Mouse (Mus musculus) heart, embryonic 16.5 days (tissue): ENCODE results near the gene Arid4a. TPM values are rescaled to one million over a fixed set of nuclear protein-coding genes. Genes with fewer than 3 reads are reported as not detected.

ENCODE experiments used
- ATAC-seq: fragments of 200-750 bp; cut with Nextera tagmentation; replicated peaks from 2 replicates; pipeline ENCODE4 v1.8.0; 2017; ENCODE audit warnings: moderate number of reproducible peaks; ENCODE audit not compliant: insufficient read depth, low FRiP score; ENCODE audit errors: extremely low read depth
- H3K27ac ChIP-seq: fragments of 300-500 bp; sonication (generic); 2 replicates; pipeline ENCODE4 v1.5.1; 2014; ENCODE audit warnings: mild to moderate bottlenecking, low read length, control low read depth, moderate library complexity
- H3K27me3 ChIP-seq: fragments of 300-500 bp; sonication (generic); 2 replicates; pipeline ENCODE4 v1.6.1; 2014; ENCODE audit warnings: low read length, mixed read lengths; ENCODE audit not compliant: control insufficient read depth, insufficient read depth
- H3K36me3 ChIP-seq: fragments of 300-500 bp; sonication (generic); 2 replicates; pipeline ENCODE4 v1.6.1; 2014; ENCODE audit not compliant: control insufficient read depth, insufficient read depth
- H3K4me1 ChIP-seq: fragments of 300-500 bp; sonication (generic); 2 replicates; pipeline ENCODE4 v1.6.1; 2014; ENCODE audit warnings: low read length, mixed read lengths; ENCODE audit not compliant: control insufficient read depth, insufficient read depth
- H3K4me2 ChIP-seq: fragments of 300-500 bp; sonication (generic); 2 replicates; pipeline ENCODE4 v1.6.1; 2014; ENCODE audit warnings: low read depth, mild to moderate bottlenecking, control low read depth, low read length
- H3K4me3 ChIP-seq: fragments of 300-500 bp; sonication (generic); 2 replicates; pipeline ENCODE4 v1.5.1; 2014; ENCODE audit warnings: mild to moderate bottlenecking, control low read depth, low read length
- H3K9ac ChIP-seq: fragments of 300-500 bp; sonication (generic); 2 replicates; pipeline ENCODE4 v1.6.1; 2014; ENCODE audit warnings: low read length, control low read depth
- H3K9me3 ChIP-seq: fragments of 300-500 bp; sonication (generic); replicated peaks from 2 replicates; pipeline ENCODE4 v1.6.1; 2016; ENCODE audit warnings: low read length; ENCODE audit not compliant: control insufficient read depth
- WGBS: fragments of 180-500 bp; shearing (Covaris S2); extraction: QIAGEN DNeasy Blood & Tissue Kit; methylation state at CpG from one replicate; pipeline ENCODE4 v1.1.7; 2014; 5-methylcytosine and 5-hydroxymethylcytosine counted together
- polyA plus RNA-seq: library from polyadenylated mRNA; unstranded; fragments of >200 nt; fragmentation: Nextera tagmentation; extraction: Ambion mirVana; gene quantifications from 2 replicates; pipeline ENCODE4 v1.2.1, GENCODE M21; 2015

Gene Arid4a
- polyA plus RNA-seq, 1 experiment from 2014 or later, result 29.3 TPM

DNA sequence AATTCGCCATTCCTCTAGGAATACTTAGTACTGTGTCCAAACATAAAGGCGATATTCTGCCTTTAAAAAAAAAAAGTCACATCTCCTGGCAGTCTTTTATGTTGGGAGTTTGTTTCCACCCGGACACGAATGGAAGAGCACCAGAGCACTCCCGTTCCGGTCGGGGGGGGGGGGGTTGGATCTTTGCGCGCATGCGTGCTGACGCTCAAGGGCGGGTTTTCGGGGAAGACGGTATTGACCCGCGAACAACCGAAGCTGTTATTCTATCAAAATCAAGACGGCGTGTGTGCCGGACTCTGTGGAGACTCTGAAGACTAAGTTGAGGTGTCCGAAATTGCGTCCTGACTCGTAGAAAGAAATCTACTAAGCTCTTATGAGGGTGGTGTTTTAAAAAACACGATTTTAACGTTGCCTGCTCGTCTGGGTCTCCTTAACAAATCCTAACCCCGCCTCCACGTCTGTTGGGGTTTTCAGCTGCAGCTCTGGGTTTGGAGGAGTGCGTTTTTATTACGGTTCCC, 121.2 kb downstream of the Arid4a start:
- Histone ChIP-seq H3K9ac (peak overlapping the region; percentile 92), H3K4me2 (peak overlapping the region; percentile 99), H3K27me3 (no peaks in the 10 kb centered on the region), H3K4me3 (peak overlapping the region; percentile 84), H3K27ac (peak overlapping the region; percentile 85), H3K4me1 (peaks cover 20% of the 10 kb centered on the region), H3K9me3 (no peaks in the 10 kb centered on the region), H3K36me3 (peaks cover 22% of the 10 kb centered on the region)
- WGBS, result under 1% methylated on average over 30 of the region's 30 CpGs
- peak; percentile 80 for ATAC-seq

DNA sequence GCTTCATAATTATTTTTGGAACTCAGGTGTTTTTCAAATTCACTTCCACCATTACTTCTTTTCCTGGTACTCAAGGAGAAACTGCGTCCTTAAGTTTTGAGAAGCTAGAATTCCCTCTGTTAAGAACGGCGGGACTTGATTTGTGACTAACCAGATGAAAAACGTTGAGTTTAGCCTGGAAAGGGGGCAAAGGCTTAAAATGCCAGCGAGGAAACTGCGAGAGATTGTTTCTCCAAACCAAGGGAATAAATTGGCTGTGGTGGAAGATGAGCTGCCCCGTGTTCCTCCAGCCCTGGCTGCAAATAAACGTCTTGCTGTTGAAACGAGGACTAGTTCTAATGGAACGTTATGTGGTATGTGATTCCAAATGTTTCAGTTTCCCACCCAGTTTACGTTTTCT, 121.9 kb downstream of the Arid4a start:
- Histone ChIP-seq H3K4me3 (peak overlapping the region; percentile 84), H3K27ac (no peak overlapping the region), H3K4me1 (peaks cover 20% of the 10 kb centered on the region), H3K27me3 (no peaks in the 10 kb centered on the region), H3K9me3 (no peaks in the 10 kb centered on the region), H3K36me3 (peaks cover 22% of the 10 kb centered on the region), H3K4me2 (peak overlapping the region; percentile 99), H3K9ac (peak overlapping the region; percentile 69)
- ATAC-seq, result no peak
- WGBS, result 6% methylated on average over 11 of the region's 11 CpGs

DNA sequence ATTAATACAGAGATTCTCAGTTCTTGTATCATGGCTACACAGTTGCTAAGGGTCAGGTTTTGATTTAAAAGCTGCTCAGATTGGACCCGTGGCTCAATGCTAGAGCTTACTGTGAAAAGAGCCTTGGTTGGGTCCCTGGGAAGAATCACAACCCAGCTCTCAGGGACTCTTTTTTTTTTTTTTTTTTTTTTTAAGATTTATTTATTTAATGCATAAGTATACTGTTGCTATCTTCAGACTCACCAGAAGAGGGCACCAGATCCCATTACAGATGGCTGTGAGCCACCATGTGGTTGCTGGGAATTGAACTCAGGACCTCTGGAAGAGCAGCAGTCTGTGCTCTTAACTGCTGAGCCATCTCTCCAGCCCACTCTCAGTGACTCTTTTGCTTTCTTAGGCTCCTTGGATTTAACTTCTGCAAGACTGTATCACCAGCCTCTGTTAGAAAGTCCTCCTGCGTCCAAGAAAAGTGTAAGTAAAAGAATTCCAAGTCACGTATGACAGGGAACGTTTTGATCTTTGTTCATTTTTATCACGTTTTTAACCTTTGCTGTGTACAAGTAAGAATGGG, 123.6 kb downstream of the Arid4a start:
- Histone ChIP-seq H3K9ac (no peak overlapping the region), H3K27me3 (no peaks in the 10 kb centered on the region), H3K9me3 (no peaks in the 10 kb centered on the region), H3K36me3 (peaks cover 27% of the 10 kb centered on the region), H3K4me1 (peaks cover 20% of the 10 kb centered on the region), H3K4me2 (no peak overlapping the region), H3K27ac (no peak overlapping the region), H3K4me3 (no peak overlapping the region)
- ATAC-seq, result no peak
- WGBS, result 73% methylated on average over 5 of the region's 5 CpGs

DNA sequence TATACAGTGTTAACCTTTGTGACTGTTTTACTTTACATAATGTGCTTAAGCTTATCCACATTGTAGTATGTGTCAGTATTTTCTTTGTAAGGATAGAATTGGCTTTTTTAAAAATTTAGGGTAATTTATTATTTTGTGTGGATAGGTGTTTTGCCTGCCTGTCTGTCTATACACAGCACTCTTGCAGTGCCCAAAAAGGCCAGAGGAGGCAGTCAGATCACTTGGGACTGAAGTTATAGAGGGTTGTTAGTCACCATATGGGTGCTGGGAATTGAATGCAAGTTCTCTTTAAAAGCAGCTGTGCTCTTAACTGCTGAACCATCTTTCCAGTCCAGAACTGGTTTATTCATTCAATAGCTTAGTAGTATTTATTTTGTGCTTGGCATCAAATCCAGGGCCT, 125.4 kb downstream of the Arid4a start:
- H3K9ac ChIP-seq, result no peak overlapping the region
- no peaks in the 10 kb centered on the region for H3K27me3 ChIP-seq
- ATAC-seq, result no peak
- H3K4me2 ChIP-seq, result no peak overlapping the region
- peaks cover 30% of the 10 kb centered on the region for H3K36me3 ChIP-seq
- no peak overlapping the region for H3K4me3 ChIP-seq
- H3K4me1 ChIP-seq, result peaks cover 11% of the 10 kb centered on the region
- H3K9me3 ChIP-seq, result no peaks in the 10 kb centered on the region
- no peak overlapping the region for H3K27ac ChIP-seq

DNA sequence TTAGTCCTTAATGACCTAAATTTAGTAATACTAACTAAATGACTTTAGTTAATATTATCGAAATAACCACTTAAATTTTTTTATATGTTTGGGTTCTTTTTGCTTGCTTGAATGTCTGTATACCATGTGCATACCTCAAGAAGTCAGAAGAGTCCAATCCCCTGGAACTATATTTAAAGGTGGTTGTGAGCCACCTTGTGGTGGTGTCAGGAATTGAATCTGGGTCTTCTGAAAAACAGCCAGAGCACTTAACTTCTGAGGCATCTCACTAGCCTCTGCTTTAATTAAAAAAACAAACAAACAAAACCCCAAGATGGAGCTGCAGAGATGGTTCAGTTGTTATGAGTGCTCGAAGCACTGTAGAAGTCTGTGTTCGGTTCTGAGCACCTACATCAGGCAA, 131.9 kb downstream of the Arid4a start:
- H3K4me1 ChIP-seq, result no peaks in the 10 kb centered on the region
- H3K27me3 ChIP-seq, result no peaks in the 10 kb centered on the region
- peaks cover 42% of the 10 kb centered on the region for H3K36me3 ChIP-seq
- ATAC-seq, result no peak
- no peak overlapping the region for H3K9ac ChIP-seq
- no peaks in the 10 kb centered on the region for H3K9me3 ChIP-seq
- no peak overlapping the region for H3K27ac ChIP-seq
- 71% methylated on average over 3 of the region's 3 CpGs for WGBS
- H3K4me3 ChIP-seq, result no peak overlapping the region
- H3K4me2 ChIP-seq, result no peak overlapping the region

Other genes starting within 250 kb of the Arid4a start
- gene Frmd6, start 190.5 kb upstream of the Arid4a start, polyA plus RNA-seq, result 25.7 and 27.7 TPM in 2 replicates
- gene Actr10, start 78.1 kb upstream of the Arid4a start, polyA plus RNA-seq, result 184 and 186 TPM in 2 replicates
- 433 and 454 TPM in 2 replicates for gene Psma3, start 41.4 kb upstream of the Arid4a start, polyA plus RNA-seq
- gene Tomm20l, start 95.4 kb downstream of the Arid4a start, polyA plus RNA-seq, result 0.37 TPM in 1 of 2 replicates, not detected in the other
- 98.9 and 108 TPM in 2 replicates for gene Timm9, start 120.7 kb downstream of the Arid4a start, polyA plus RNA-seq
- gene 2700049A03Rik, start 120.9 kb downstream of the Arid4a start, polyA plus RNA-seq, result 9.1 and 9.2 TPM in 2 replicates